Mouse (Mus musculus): Measurements from ENCODE around the gene Ube2j2.

DNA sequence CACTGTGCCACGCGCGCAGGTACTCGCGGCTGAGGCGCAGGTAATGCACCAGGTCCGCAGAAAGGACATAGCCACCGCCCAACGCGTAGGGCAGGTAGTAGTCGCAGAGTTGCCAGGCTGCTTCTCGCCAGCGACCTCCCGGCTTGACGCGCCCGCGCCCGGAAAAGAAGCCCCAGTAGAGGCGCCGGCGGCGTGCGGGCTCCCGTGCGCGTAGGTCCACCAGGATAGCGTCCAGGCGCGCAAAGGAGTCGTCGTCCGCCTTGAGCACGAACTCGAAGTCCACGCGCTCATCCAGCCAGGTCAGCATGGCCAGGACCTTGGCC, 48.2 kb downstream of the Ube2j2 start:
- TF ChIP-seq POLR2A (IDR thresholded peaks at IDR 0.05; ENCODE audit: control insufficient read depth, low read depth, low read length) = no peak
- no peak for TF ChIP-seq CTCF (IDR thresholded peaks at IDR 0.05; ENCODE audit: control insufficient read depth, insufficient read depth, insufficient replicate concordance, low read depth, low read length)

All from testis, adult 2 months (tissue).